Mouse (Mus musculus) thymus, adult 18-20 months (tissue): ENCODE results near the gene 9930021J03Rik.

Experiments
- DNase-seq, 2 experiments: peaks; one replicate each; pipeline ENCODE4 v3.0.0; 2022; ENCODE audit warnings: mixed read lengths in 2 of 2

Gene 9930021J03Rik

GRCm38 (mm10) chr19:29683844-29684540 is 121.8 kb downstream of the 9930021J03Rik start:
- DNase-seq: peak; percentile 39 to 46

- DNase-seq: no peak
These were observed 125.3 kb downstream of the 9930021J03Rik start for GRCm38 (mm10) chr19:29680182-29681152.

GRCm38 (mm10) chr19:29678181-29678778 is 127.5 kb downstream of the 9930021J03Rik start:
- DNase-seq: no peak

GRCm38 (mm10) chr19:29676479-29677193 is 129.2 kb downstream of the 9930021J03Rik start:
- no peak for DNase-seq

GRCm38 (mm10) chr19:29675562-29676078 is 130.2 kb downstream of the 9930021J03Rik start:
- DNase-seq: no peak

- DNase-seq: no peak
These were observed 130.8 kb downstream of the 9930021J03Rik start for GRCm38 (mm10) chr19:29674946-29675345.

GRCm38 (mm10) chr19:29672660-29673059 is 133.1 kb downstream of the 9930021J03Rik start:
- DNase-seq: no peak

GRCm38 (mm10) chr19:29671160-29671559 is 134.6 kb downstream of the 9930021J03Rik start:
- no peak for DNase-seq

- DNase-seq: no peak
These were observed 135.5 kb downstream of the 9930021J03Rik start for GRCm38 (mm10) chr19:29670247-29670646.

- no peak for DNase-seq
These were observed 137.7 kb downstream of the 9930021J03Rik start for GRCm38 (mm10) chr19:29668135-29668534.

- no peak for DNase-seq
These were observed 138.7 kb downstream of the 9930021J03Rik start for GRCm38 (mm10) chr19:29666965-29667594.

- DNase-seq: no peak
These were observed 139.6 kb downstream of the 9930021J03Rik start for GRCm38 (mm10) chr19:29666164-29666563.

GRCm38 (mm10) chr19:29664934-29665333 is 140.9 kb downstream of the 9930021J03Rik start:
- no peak for DNase-seq
